Mouse (Mus musculus) liver, postnatal 0 days (tissue): ENCODE measurements around the gene Olfr148. TPM values are rescaled to one million over a fixed set of nuclear protein-coding genes. Genes with fewer than 3 reads are reported as not detected.

ENCODE experiments used
- ATAC-seq: fragments of 200-750 bp; cut with Nextera tagmentation; 2 replicates; pipeline ENCODE4 v1.8.0; 2017; ENCODE audit warnings: mild to moderate bottlenecking, moderate library complexity
- DNase-seq: peaks from one replicate; pipeline ENCODE4 v3.0.0-alpha.2; 2016
- H3K27ac ChIP-seq: fragments of 300-500 bp; sonication (generic); 2 replicates; pipeline ENCODE4 v1.5.1; 2014; ENCODE audit warnings: antibody characterized with exemption, moderate library complexity, mild to moderate bottlenecking, low read depth
- H3K27me3 ChIP-seq: fragments of 300-500 bp; sonication (generic); 2 replicates; pipeline ENCODE4 v1.6.1; 2014; ENCODE audit warnings: low read length, control low read depth, mixed read lengths; ENCODE audit not compliant: insufficient read depth
- H3K36me3 ChIP-seq: fragments of 300-500 bp; sonication (generic); replicated peaks from 2 replicates; pipeline ENCODE4 v1.6.1; 2014; ENCODE audit warnings: mild to moderate bottlenecking, control low read depth, low read length, moderate library complexity, mixed read lengths; ENCODE audit not compliant: insufficient read depth
- H3K4me1 ChIP-seq: fragments of 300-500 bp; sonication (generic); 2 replicates; pipeline ENCODE4 v1.6.1; 2014; ENCODE audit warnings: antibody characterized with exemption, mild to moderate bottlenecking, control low read depth; ENCODE audit not compliant: insufficient read depth
- H3K4me2 ChIP-seq: fragments of 300-500 bp; sonication (generic); 2 replicates; pipeline ENCODE4 v1.6.1; 2014; ENCODE audit warnings: low read depth, mild to moderate bottlenecking, low read length, moderate library complexity, mixed read lengths
- H3K4me3 ChIP-seq: fragments of 300-500 bp; sonication (generic); 2 replicates; pipeline ENCODE4 v1.5.1; 2014; ENCODE audit warnings: low read depth, low read length
- H3K9ac ChIP-seq: fragments of 300-500 bp; sonication (generic); replicated peaks from 2 replicates; pipeline ENCODE4 v1.6.1; 2014; ENCODE audit warnings: mild to moderate bottlenecking, moderate library complexity
- H3K9me3 ChIP-seq: fragments of 300-500 bp; sonication (generic); 2 replicates; pipeline ENCODE4 v1.6.1; 2016; ENCODE audit warnings: mild to moderate bottlenecking, control low read depth, low read length, mixed read lengths
- CTCF ChIP-seq: sonication (generic); IDR thresholded peaks from 2 replicates; pipeline ENCODE4 v1.5.1; 2016; ENCODE audit warnings: antibody characterized with exemption, low read depth
- EP300 ChIP-seq: IDR thresholded peaks from 2 replicates; pipeline ENCODE4 v1.6.1; 2016; ENCODE audit warnings: antibody characterized with exemption, low read depth, mild to moderate bottlenecking
- WGBS: fragments of 180-500 bp; shearing (Covaris S2); extraction: QIAGEN DNeasy Blood & Tissue Kit; methylation state at CpG from one replicate; pipeline ENCODE4 v1.1.7; 2014; ENCODE audit not compliant: insufficient replicate concordance; 5-methylcytosine and 5-hydroxymethylcytosine counted together
- polyA plus RNA-seq: library from polyadenylated mRNA; unstranded; fragments of >200 nt; fragmentation: Nextera tagmentation; extraction: Ambion mirVana; gene quantifications from 2 replicates; pipeline ENCODE4 v1.2.1, GENCODE M21; 2015

Gene Olfr148
- polyA plus RNA-seq, 1 experiment from 2014 or later: not detected

- DNase-seq (no peak), ATAC-seq (no peak)
- H3K9ac ChIP-seq: no peak overlapping the region
- no peak for TF ChIP-seq CTCF
- TF ChIP-seq EP300: no peak
- H3K27me3 ChIP-seq: 0 out of 2 replicates have a peak, but pooled peaks cover 3% of the 10 kb centered on the region
- no peaks in the 10 kb centered on the region for H3K9me3 ChIP-seq
- no peak overlapping the region for H3K27ac ChIP-seq
- H3K4me2 ChIP-seq: no peak overlapping the region
- no peak overlapping the region for H3K4me3 ChIP-seq
- H3K4me1 ChIP-seq: no peaks in the 10 kb centered on the region
- H3K36me3 ChIP-seq: no peaks in the 10 kb centered on the region
Measured at GRCm38 (mm10) chr9:39608497-39608896, 2.0 kb upstream of the Olfr148 start.

DNA sequence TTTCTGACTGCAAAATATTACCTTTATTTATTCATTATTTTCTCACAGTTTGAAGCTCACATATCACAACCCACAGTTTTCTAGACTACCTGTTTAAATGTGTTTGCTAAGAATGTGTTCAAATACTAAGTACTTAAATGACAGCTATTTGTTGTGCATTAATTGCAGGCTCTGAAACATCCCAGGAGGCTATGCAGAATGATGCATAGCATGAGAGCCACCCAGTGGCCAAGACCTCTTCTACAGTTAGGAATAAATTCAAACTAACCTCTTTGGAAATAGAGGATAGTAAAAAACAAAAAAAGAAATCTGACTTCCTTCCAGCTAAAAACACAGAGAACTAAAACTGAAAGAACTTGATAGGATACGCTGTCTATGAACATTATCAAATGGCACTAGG is 1.5 kb downstream of the Olfr148 start:
- H3K27me3 ChIP-seq: no peaks in the 10 kb centered on the region
- DNase-seq (no peak), ATAC-seq (no peak)
- no peak overlapping the region for H3K27ac ChIP-seq
- no peak overlapping the region for H3K9ac ChIP-seq
- no peaks in the 10 kb centered on the region for H3K4me1 ChIP-seq
- WGBS: 63% methylated on average over 1 of the region's 1 CpGs
- no peaks in the 10 kb centered on the region for H3K9me3 ChIP-seq
- no peaks in the 10 kb centered on the region for H3K36me3 ChIP-seq
- H3K4me2 ChIP-seq: no peak overlapping the region
- TF ChIP-seq EP300: no peak
- peak; percentile 24 for TF ChIP-seq CTCF
- H3K4me3 ChIP-seq: no peak overlapping the region

DNA sequence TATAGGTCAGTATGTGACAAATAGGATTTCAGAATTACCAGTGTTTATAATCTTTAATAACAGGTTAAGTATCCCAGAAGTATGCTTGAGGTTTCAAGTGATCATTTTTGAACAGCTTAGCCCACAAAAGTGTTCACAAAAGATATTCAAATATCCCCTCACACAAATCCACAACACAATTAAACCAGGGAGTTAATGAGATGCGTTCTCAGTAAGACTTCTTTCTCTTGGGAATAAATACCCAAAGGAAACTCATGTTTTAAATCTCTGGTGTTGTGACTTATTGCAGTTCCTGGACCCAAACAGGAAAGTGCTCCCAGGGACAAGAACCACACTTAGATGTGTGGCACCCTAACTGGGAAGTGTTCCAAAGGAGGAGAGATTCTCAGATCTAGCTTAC is 10.6 kb downstream of the Olfr148 start, which contains the start of gene Olfr960:
Gene Olfr960, plus strand, starts transcription at position 301 of the 400 bp plus-strand sequence.
- no peak within 1 kb of the TSS for H3K9ac ChIP-seq
- H3K36me3 ChIP-seq: no peaks in the 10 kb centered on the region
- H3K9me3 ChIP-seq: no peaks in the 10 kb centered on the region
- 63% methylated on average over 1 of the region's 1 CpGs for WGBS
- H3K4me3 ChIP-seq: no peak within 1 kb of the TSS
- ATAC-seq (no peak), DNase-seq (no peak)
- TF ChIP-seq EP300: no peak
- H3K27ac ChIP-seq: no peak within 1 kb of the TSS
- no peak within 1 kb of the TSS for H3K4me2 ChIP-seq
- H3K27me3 ChIP-seq: no peaks in the 10 kb centered on the region
- H3K4me1 ChIP-seq: no peaks in the 10 kb centered on the region

DNA sequence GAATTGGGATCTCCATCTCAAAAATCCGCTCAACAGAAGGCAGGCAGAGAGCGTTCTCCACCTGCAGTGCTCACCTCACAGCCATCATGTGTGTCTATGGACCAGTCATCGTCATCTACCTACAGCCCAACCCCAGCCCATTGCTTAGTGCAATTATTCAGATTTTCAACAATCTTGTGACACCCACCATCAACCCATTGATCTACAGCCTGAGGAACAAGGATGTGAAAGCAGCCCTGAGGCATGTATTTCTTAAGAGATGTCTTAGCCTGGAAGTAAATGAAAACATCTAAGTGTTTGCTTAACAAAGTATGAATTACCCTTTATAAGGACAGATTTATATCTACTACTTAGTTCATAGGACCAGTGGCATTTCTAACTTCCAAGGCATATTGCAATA is 13.3 kb downstream of the Olfr148 start:
- H3K36me3 ChIP-seq: no peaks in the 10 kb centered on the region
- WGBS: 81% methylated on average over 3 of the region's 3 CpGs
- H3K4me2 ChIP-seq: no peak overlapping the region
- TF ChIP-seq CTCF: no peak
- TF ChIP-seq EP300: no peak
- H3K9me3 ChIP-seq: no peaks in the 10 kb centered on the region
- H3K27ac ChIP-seq: no peak overlapping the region
- H3K4me1 ChIP-seq: no peaks in the 10 kb centered on the region
- ATAC-seq (no peak), DNase-seq (no peak)
- no peaks in the 10 kb centered on the region for H3K27me3 ChIP-seq
- H3K4me3 ChIP-seq: no peak overlapping the region
- H3K9ac ChIP-seq: no peak overlapping the region

DNA sequence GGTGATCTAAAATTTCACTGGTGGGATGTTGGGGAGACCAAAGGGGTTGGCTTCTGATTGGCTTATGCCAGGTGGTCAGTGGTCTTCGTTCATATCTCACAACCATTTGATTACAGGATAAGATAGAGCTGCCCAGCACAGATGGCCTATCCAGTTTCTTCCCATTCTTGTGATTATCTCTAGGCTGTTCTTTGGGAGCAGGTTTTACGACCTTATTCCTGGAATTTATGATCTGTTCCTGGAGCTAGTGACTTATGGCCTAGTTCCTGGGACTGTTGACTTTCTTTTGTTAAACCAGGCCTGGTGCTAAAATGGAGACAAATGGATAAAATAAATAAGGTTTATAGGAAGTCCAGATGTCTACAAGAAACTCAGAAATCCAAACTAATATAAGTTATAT is 14.3 kb downstream of the Olfr148 start:
- Histone ChIP-seq H3K9ac (no peak overlapping the region), H3K36me3 (no peaks in the 10 kb centered on the region), H3K4me3 (no peak overlapping the region), H3K4me2 (no peak overlapping the region), H3K4me1 (no peaks in the 10 kb centered on the region), H3K27ac (no peak overlapping the region), H3K9me3 (no peaks in the 10 kb centered on the region), H3K27me3 (no peaks in the 10 kb centered on the region)
- DNase-seq (no peak), ATAC-seq (no peak)
- TF ChIP-seq EP300: no peak
- no peak for TF ChIP-seq CTCF
- 42% methylated on average over 2 of the region's 2 CpGs for WGBS

- 79% methylated on average over 2 of the region's 2 CpGs for WGBS
- H3K9me3 ChIP-seq: no peaks in the 10 kb centered on the region
- no peaks in the 10 kb centered on the region for H3K27me3 ChIP-seq
- no peak overlapping the region for H3K27ac ChIP-seq
- no peak overlapping the region for H3K4me3 ChIP-seq
- H3K9ac ChIP-seq: no peak overlapping the region
- no peak for ATAC-seq
- no peaks in the 10 kb centered on the region for H3K36me3 ChIP-seq
- no peak for DNase-seq
- H3K4me2 ChIP-seq: no peak overlapping the region
- no peak for TF ChIP-seq CTCF
- TF ChIP-seq EP300: no peak
- no peaks in the 10 kb centered on the region for H3K4me1 ChIP-seq
Measured at GRCm38 (mm10) chr9:39629069-39629468, 18.6 kb downstream of the Olfr148 start.
